Mouse (Mus musculus) Patski (cell line): ENCODE measurements at regions not wholly inside any gene's neighbourhood (a gene's known extent, or its start where the extent isn't known, plus 50 kb on each side); places are given as distances from the start of the nearest gene placed in this dataset.

ENCODE experiments used
- ATAC-seq: fragments of 100-300 bp; one replicate; pipeline ENCODE4 v1.8.0; 2021
- CTCF ChIA-PET: fragments of 350-600 bp; sonication (Branson Sonifier 250); formaldehyde crosslinking; loops from one replicate; lab custom pipeline; 2022; ENCODE audit warnings: inconsistent platforms; lab: Charles Lee
- POLR2A ChIA-PET: fragments of 350-600 bp; sonication (Branson Sonifier 250); formaldehyde crosslinking; loops from one replicate; lab custom pipeline; 2022; ENCODE audit warnings: antibody characterized with exemption, inconsistent platforms; lab: Charles Lee
- DNase-seq: peaks from one replicate; pipeline ENCODE4 v3.0.0-alpha.2; 2011; ENCODE audit warnings: low read depth, low spot score
- H3K27me3 ChIP-seq: fragments of 371-371 bp; one replicate; pipeline ENCODE4 v1.5.1; 2021
- CTCF ChIP-seq: fragments of 100-300 bp; IDR thresholded peaks from one replicate; pipeline ENCODE4 v1.5.1; 2021
- in situ Hi-C: fragments of 300-500 bp; cut with MboI; formaldehyde crosslinking; loops from 3 replicates; pipeline ENCODE4 v1.11.1; 2018; ENCODE audit warnings: low pct_unique_long_range_greater_than_20kb, mixed read lengths

DNA sequence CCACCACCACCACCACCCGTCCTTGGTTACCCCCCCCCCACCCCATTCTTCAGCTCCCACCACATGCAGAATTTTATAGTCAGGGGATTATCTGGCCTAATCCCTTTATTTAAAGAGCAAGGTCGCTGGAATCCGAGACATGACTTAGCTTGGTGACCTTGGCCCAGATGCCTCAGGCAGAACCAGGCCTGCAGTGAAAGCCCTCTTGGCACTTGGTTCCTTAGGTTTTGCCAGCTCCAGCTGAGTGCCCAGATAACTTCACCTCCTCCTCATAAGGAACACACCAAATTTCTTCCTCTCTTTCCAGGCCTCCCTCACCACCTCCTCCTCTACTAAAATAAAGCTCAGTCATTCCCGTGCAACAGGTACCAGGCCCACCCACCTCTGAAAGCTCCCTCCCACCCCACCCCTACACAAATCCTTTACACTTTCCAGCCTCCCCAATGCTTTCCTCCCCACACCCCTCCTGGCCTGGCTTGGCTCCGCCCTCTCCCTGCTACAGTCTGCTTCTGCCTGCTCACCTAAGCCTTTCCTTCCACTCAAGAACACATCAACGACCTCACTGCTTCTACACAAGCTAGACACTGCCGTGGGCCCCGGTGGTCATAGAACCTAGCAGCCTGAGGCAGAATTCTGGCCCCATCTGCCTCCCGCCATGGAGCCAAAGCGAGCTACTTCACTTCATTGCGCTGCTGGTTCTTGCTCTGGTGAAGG, 131.5 kb upstream of the Zfp703 start:
- POLR2A ChIA-PET: interaction anchor here (0.6 kb wide), 1 partner anchor 16 kb away, joined by 3 read pairs; no protein-coding TSS in a partner anchor
- in situ Hi-C loops: no loop called here
- CTCF ChIA-PET: no interaction called here
- ATAC-seq: peak; percentile 28
- DNase-seq: no peak
- H3K27me3 ChIP-seq: no peaks in the 10 kb centered on the region
- no peak for TF ChIP-seq CTCF

DNA sequence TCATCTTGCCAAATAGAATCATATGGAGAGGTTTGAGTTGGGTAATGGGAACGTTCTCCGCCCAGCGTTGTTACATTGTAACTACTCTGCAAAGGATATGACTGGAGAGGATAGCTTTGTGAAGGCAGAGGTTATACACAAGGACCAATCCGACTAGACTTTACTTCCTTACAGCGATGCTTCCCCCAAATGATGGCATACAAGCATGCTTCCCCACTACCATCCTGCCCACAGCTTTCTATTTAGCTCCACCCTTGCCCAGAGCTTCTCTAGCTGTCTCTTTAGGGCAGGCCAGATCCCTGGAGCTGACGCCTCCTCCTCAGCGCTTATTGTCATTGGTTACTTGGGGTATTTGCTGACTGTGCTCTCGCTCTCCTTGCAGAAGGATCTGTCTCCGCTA, 130.1 kb upstream of the Zfp703 start:
- TF ChIP-seq CTCF: no peak
- H3K27me3 ChIP-seq: no peaks in the 10 kb centered on the region
- no peak for DNase-seq
- ChIA-PET POLR2A (no interaction called here), CTCF (no interaction called here)
- ATAC-seq: no peak
- in situ Hi-C loops: no loop called here

DNA sequence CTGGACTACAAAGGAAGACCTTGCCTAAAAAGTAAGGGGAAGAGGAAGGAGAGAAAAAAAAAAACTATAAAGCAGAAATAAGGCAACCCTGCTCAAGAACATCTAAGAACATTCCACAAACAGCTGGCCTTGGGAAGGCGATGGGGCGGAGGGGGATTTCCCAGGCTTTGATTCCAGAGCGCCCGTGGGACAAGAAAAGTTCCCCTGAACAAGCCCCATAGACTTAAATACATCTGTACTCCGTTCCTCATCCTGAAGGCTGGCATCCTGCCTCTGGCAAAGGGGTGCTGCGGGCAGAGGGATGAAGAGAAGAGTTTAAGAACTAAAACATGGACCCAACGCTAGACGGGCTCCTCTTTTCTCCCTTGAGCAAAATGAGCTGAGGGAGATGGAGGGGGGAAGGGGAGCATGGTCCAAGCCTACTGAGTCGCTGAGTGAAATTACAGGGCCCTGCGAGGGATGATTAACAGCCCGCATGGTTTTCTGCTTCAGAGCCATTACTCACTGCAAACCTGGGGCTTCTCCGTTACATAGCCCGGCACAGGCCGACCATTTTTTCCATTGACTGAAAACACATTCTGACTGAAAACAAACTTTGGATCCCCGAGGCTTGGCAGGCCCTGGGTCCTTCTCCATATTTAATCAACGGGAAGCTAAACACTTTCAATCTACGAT, 128.9 kb upstream of the Zfp703 start:
- ChIA-PET CTCF (no interaction called here), POLR2A (no interaction called here)
- TF ChIP-seq CTCF: no peak
- ATAC-seq: no peak
- in situ Hi-C loops: no loop called here
- DNase-seq: no peak
- H3K27me3 ChIP-seq: peaks cover 6% of the 10 kb centered on the region

DNA sequence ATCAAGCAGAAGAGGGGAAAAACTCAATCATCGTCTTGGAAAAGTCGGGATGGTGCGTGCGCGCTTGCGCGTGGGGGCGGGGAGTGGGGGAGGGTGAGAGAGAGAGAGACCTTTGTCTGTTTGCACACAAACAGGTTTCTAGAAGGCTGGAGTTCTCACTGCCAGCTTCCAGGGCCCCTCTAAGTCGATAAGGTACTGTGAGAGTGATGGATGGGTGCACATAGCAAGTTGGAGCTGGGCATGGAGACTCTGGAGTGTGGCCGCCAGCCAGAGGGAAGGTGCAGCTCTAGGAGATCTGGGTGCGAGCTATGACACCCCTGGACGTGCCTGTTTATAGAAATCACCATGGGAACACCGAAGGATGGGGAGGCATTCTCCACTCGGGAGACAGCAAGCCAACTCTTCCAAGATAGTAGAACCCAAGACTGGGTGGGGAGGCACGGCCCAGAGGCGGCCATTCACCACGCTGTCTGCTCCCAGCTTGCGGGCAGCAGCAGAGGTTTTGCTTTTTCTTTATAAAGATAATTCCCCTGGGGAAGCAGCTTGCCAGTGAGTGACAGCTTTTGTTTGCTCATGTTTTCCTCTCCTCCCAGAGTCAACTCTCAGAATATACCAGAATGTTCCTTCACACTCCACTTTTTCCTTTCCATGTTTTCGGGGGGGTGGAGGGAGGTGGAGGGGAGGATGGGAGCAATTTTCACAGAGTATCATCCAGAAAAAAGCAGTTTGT, 128.0 kb upstream of the Zfp703 start:
- POLR2A ChIA-PET: interaction anchor here (0.7 kb wide), 1 partner anchor 172 kb away, joined by 3 read pairs; no protein-coding TSS in a partner anchor
- in situ Hi-C loops: no loop called here
- peaks cover 6% of the 10 kb centered on the region for H3K27me3 ChIP-seq
- CTCF ChIA-PET: no interaction called here
- DNase-seq: no peak
- no peak for TF ChIP-seq CTCF
- no peak for ATAC-seq

DNA sequence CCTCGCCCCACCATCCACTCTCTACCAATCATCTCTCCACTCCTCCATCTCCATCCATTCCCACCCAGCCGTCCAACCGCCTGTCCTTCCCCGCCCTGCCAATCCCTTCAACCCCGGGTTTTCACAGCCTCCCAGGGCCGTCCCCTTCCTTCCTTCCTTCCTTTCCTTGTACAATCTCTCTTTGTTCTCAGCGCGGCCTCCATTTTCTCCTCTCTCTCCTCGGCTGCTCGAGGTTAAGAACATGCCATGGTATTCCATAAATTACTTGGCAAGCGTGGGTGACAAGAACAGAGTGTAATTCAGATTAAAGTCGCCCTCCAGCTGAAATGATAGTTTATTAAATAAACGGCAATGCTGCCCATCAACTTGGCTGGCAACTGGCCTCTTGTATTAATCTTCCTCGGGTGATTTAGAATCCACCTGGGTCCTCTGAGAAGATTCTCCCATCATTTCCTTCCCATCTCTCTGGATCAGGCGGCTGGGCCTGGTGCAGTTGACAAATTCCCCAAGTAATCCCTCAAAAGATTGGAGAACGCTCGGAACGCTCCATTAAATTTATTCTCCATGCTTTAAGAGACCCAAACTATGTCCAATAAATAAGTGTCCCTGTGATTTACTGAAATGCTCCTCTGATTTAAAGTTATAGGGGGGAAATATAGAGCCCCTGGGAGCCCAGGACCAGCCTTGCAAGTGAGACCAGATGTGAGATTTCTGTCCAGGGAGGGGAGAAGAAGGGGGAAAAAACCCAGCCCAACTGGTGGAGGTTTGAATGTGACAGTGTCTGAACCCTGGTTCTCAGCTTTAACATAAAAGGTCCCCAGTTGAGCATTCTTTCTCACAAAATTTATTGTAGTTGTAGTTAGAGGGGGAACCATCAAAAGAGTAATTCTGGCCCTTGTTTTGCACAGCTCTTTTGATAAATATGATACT, 125.0 kb upstream of the Zfp703 start:
- ChIA-PET POLR2A (no interaction called here), CTCF (no interaction called here)
- in situ Hi-C loops: no loop called here
- ATAC-seq (no peak), DNase-seq (no peak)
- no peak for TF ChIP-seq CTCF
- peaks cover 6% of the 10 kb centered on the region for H3K27me3 ChIP-seq

DNA sequence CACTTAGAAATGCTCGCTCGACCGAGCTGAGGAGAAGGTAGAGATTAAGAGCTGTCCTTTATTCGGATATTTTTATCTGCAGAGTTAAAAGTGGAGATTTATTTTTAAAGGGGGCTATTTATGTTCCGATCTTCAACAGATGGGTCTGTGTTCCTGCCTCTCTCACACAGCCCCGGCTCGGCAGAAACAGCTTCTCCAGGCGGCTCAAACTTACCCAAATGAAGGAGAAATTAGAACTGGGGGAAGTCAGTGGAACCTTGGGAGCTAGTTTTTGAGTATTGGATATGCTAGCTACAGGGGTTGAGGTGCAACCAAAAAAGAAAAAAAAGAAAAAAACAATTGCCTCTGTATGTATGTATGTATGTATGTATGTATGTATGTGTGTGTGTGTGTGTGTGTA, 124.2 kb upstream of the Zfp703 start:
- in situ Hi-C loops: no loop called here
- TF ChIP-seq CTCF: no peak
- DNase-seq: no peak
- H3K27me3 ChIP-seq: peaks cover 6% of the 10 kb centered on the region
- CTCF ChIA-PET: interaction anchor here (1.2 kb wide), 1 partner anchor 10 kb away, joined by 4 read pairs; no protein-coding TSS in a partner anchor
- ATAC-seq: no peak
- POLR2A ChIA-PET: no interaction called here

DNA sequence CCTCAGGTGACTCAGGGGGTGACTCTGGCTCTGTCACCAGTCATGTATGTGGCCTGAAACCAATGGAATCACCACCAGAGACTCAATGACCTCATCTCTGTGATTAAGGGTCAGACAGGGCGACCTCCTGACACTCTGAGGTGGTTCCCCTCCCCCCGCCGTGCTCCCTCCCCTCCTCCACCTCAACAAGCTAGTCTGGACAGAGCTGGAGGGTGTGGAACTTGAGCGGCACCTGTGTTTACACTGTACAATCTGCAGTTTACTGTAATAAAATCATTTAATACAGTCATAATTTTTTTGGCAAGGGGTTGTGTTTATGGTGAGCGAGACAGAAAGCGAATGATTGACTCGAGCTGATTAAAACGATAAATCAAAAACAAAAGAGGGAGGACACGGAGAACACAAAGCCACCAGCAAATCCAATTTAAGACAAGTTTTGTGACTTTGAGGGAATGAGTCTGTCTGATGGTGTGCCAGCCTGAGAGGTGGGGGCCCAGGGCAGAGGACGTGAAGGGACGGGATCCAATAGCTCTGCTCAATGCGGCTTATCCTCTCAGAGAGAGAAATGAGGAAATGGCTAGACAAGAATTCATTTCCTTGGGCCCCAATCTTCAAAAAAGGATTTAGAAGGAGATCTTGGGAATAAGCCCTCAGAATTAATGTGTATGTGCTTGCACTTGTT, 122.4 kb upstream of the Zfp703 start:
- ATAC-seq: no peak

DNA sequence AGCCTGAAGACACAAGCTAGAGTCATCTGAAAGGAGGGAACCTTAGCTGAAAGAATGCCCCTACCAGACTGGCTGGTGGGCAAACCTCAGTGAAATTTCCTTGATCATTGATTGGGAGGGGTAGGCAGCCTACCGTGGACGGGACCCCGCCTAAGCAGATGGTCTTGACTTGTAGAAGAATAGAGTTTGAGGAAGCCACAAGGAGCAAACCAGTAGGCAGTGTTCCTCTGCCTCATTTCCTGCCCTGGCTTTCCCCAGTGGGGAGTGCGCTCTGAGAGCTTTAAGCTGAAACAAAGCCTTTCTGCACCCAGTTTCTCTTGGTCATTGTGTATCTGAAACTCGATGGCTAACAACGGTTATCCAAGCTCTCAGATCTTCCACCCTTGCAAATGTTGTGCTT, 121.9 kb upstream of the Zfp703 start:
- TF ChIP-seq CTCF: no peak
- POLR2A ChIA-PET: interaction anchor here (0.5 kb wide), 1 partner anchor 26 kb away, joined by 4 read pairs; no protein-coding TSS in a partner anchor
- in situ Hi-C loops: no loop called here

More for the DNA sequence above, 122.4 kb upstream of the Zfp703 start:
- ChIA-PET CTCF (no interaction called here), POLR2A (interaction anchor here (0.5 kb wide), 1 partner anchor 25 kb away, joined by 4 read pairs; no protein-coding TSS in a partner anchor)
- in situ Hi-C loops: no loop called here
- DNase-seq: no peak
- peaks cover 6% of the 10 kb centered on the region for H3K27me3 ChIP-seq
- no peak for TF ChIP-seq CTCF

DNA sequence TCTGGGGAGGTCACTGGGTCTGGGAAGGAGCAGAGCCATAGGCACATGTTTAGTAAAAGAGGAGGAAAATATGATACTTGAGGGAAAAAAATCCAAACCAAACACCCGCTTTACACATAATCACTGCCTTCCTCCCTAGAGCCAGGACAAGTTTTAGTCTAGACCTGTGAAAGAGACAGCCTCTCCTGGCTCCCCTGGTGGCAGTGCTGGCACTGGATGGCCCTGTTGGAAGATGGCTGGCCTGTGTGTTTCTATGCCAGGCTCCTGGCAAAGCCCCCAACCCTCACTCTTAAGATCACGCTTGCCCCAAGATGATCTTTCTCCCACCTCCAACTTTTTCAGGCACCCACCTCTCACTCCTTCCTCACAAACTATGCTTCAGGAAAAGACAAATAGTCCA, 112.6 kb upstream of the Zfp703 start:
- ATAC-seq (no peak), DNase-seq (no peak)
- no peak for TF ChIP-seq CTCF
- POLR2A ChIA-PET: no interaction called here
- in situ Hi-C loops: no loop called here
- H3K27me3 ChIP-seq: no peaks in the 10 kb centered on the region
- CTCF ChIA-PET: no interaction called here

More for the DNA sequence above, 121.9 kb upstream of the Zfp703 start:
- no peak for ATAC-seq
- no peak for DNase-seq
- CTCF ChIA-PET: no interaction called here
- peaks cover 6% of the 10 kb centered on the region for H3K27me3 ChIP-seq

DNA sequence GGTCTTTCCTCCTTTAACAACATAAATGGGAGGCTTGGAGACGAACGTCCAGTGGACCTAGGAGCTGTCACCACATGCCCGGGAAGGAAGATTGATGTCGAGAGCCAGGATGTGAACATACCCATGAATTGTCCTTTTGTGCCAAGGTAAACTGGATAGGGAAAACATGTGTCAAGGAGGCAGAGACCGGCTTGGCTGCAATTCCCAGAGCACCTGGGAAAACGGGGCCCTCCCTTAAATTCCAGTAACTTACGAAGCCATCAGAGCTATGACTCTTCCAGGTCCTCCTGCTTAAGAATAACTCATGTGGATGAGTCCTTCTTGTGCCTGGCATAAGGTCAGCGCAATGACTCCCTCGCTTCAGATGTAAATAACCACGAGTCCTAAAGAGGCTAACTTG, 112.2 kb upstream of the Zfp703 start:
- ChIA-PET POLR2A (no interaction called here), CTCF (no interaction called here)
- ATAC-seq (no peak), DNase-seq (no peak)
- in situ Hi-C loops: no loop called here
- no peaks in the 10 kb centered on the region for H3K27me3 ChIP-seq
- no peak for TF ChIP-seq CTCF
